Mouse (Mus musculus): ENCODE data around the gene Wnt9b.
A peak's percentile ranks its signal among the peaks of the same experiment; 100 is the strongest.
"Not testable (repeated sequence)": the region's sequence is repeated elsewhere in the genome, so short reads cannot be mapped to it uniquely, and the experiment has no call there.

Wnt9b gene

DNA sequence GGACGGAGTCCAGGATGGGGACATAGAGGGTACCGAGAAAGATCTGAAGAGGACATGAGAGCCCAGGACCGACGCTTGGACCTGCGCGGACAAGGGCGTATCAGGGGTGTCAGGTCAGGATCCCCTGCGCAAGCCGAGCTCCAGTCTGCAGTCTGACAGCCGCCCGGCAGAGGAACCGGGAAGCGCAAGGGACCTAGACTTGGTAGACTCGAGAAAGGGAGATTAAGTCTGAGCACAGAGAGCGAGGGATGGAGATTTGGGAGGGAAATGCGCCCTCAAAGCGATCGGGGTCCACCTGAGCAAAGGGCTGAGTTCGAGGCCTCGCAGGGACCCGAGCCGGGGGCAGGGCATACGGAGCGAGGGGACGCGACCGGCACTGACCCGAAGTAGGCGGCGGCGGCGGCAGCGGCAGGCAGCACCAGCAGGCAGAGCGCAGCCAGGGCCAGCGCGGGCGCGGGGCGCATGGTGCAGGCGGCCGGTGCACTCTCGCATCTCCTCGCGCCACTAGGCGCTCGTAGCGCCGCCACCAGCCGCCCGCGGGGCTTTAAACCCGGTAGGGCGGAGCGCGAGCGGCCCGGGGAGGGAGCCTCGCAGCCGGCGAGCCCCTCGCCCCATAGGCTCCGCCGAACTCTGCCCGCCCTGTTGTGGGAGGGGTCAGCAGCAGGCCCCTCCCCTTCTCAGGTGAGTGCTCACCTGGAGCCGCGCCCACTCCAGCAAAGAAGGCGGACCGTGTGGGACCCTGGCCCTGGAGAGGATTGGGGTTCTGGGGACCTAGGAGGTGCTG is at the start of gene Wnt9b:
Gene Wnt9b (minus strand): TSS at position 516 of the 784 bp plus-strand sequence.
- DNase-seq: no peak

DNA sequence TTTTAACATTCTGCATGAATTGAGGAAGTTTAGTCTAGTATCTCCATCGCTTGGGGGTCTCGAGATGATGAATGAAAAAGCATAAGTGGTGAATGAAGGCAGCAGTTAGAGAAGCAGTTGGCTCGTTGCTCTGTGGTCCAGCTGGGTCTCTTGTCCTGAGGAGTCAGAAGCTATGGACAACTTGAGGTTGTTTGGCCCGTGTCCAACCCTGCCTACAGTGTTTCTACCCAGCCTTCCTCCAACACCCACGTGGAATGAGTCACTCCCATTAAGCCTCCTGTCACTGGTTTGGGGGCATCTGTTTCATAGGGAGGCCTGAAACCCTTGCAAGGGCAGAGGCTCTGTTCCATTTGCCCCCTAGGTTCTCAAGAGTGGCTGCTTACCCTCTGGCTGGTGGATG is 40.3 kb upstream of the Wnt9b start:
- DNase-seq: no peak

GRCm38 (mm10) chr11:103780152-103780551 is 30.5 kb upstream of the Wnt9b start:
- no peak for DNase-seq

DNA sequence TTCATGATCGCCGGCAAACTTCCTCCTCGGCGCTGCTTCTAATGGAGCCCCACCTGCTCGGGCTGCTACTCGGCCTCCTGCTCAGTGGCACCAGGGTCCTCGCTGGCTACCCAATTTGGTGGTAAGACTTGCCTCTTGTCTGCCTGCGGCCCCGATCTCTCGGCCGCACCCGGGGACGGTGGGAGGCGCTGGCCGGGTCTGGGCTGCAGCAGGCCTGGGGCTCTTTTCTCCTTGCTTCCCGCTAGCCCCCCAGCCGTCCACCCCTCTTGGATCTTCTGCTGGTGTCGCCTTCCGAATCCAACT is 24.6 kb upstream of the Wnt9b start:
- no peak for DNase-seq

DNA sequence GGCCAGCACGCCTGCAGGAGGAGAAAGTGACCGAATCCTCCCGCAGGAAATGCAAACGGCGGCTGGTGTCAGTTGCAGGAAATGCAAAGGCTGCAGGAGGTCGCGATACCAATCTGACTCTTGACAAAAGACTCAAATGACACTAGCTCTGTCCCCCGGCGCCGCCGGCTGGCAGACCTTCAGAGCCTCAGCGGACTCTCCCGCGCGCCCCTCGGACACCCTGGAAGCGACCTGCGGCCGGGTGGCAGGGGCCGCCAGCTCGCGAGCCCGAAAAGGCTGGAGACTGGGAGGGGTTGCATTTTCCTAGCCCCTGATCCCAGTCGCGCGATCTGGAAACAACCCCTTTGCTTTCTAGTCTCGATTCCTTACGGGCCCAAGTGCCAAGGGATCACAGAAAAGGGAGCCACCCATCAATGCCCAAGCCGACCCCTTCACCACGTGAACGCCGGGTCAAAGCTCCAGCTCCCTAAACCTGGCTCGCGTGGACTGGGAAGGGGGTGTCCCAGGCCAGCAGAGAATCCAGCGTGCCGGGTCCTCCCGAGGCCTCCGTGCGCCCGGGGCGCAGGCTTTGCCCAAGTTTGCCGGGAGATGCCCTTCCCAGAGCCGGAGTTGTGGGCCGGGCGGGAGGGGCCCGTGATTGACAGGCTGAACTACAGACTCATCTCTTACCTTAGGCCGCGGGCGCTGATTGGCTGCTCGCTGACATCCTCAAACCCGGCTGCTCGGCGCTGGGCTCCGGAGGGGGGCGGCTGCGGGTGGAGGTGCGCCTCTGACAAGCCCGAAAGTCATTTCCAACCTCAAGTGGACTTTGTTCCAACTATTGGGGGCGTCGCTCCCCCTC is 24.0 kb upstream of the Wnt9b start, which contains the start of gene Wnt3:
Gene Wnt3 (plus strand): TSS at position 764 of the 841 bp plus-strand sequence.
- peak; percentile 49 for DNase-seq

DNA sequence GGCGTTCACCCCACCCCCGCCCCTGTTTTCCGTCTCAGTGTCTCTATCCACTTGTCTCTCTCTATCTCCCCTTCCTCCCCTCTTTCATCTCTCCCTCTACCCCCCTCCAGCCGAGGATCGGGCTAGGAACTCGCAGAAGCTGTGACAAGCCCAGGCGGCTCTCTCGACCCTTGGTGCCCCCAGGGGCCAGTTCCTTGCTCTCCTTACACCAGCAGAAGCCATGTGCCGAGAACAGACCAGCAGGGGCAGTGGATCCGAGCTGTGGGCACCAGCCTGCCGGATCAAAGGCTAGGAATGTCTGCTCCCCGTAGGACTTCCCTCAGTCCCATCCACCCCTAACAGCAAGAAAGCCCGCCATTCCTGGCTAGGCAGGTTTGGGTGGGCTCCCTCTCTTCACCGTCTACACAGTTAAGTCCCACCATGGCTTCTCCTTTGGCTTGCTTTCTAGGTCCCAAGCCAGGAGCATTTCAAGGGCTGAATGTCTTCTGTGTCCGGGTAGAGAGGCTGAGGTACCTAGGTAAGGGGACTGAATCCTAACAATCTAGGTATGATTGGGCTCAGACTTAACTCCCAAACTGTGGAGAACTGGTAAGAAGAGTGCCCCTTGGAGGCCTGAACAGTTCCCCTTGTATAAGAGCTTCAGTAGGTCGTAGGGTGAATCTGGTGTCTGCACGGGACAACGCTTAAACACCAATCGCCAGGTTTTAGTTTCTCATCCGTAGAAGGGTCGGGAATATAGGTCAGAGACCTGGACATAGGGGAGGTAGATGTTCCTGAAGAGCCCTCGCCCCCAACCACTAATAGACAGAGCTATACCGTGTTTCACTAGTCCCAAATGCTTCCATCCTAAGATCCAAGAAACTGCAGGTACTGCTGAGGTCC is 23.1 kb upstream of the Wnt9b start:
- DNase-seq: no peak

- DNase-seq: no peak
Observed at GRCm38 (mm10) chr11:103771160-103771817, 21.7 kb upstream of the Wnt9b start.

DNA sequence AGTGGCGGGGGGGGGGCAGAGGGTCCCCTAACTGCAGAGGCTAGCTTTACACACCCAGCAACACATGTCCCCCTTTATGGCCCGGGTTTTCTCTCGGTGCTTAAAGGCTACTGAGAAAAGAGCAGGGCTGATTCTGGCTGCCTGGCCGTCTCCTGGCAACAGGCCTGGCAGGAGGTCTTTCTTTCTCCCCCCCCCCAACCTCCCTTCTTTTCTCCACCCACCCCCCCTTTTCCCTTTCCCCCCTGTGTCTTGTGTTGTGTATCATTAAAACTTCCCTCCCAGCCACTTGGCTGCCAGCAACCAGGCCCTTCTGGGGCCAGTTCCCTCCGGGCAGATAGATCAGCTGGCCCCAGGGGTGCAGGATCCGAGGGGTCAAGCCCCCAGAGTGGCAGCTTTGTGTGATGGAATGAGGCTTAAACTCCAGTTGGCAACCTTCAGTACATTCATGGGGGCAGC is 16.0 kb upstream of the Wnt9b start:
- no peak for DNase-seq

GRCm38 (mm10) chr11:103764601-103765000 is 15.0 kb upstream of the Wnt9b start:
- DNase-seq: no peak

GRCm38 (mm10) chr11:103763410-103764163 is 14.0 kb upstream of the Wnt9b start:
- DNase-seq: peak; percentile 46

- DNase-seq: not testable (repeated sequence)
Observed at GRCm38 (mm10) chr11:103760891-103761290, 11.3 kb upstream of the Wnt9b start.

GRCm38 (mm10) chr11:103760101-103760500 is 10.5 kb upstream of the Wnt9b start:
- no peak for DNase-seq

DNA sequence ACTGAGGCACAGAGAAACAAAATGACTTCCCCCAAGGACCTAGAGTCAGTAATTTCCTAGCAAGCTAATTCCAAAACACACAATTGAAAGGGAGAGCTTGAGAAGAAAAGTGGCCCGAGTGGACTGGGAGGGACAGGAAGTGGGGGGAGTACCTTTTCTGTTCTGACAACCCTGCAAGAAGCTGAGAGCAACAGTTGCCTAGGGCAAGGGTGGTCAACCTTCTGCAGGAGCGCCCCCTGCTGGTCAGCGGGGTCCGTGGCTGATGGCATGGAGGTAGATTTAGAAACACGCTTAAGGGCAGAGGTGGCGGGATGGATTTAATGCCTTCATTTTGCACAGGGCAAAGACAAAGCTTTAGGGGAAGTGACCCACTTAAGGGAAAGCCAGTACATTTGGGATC is 9.1 kb upstream of the Wnt9b start:
- DNase-seq: no peak

- DNase-seq: no peak
Observed at GRCm38 (mm10) chr11:103758054-103758453, 8.4 kb upstream of the Wnt9b start.

GRCm38 (mm10) chr11:103750612-103751011 is 991 bp upstream of the Wnt9b start:
- no peak for DNase-seq

DNA sequence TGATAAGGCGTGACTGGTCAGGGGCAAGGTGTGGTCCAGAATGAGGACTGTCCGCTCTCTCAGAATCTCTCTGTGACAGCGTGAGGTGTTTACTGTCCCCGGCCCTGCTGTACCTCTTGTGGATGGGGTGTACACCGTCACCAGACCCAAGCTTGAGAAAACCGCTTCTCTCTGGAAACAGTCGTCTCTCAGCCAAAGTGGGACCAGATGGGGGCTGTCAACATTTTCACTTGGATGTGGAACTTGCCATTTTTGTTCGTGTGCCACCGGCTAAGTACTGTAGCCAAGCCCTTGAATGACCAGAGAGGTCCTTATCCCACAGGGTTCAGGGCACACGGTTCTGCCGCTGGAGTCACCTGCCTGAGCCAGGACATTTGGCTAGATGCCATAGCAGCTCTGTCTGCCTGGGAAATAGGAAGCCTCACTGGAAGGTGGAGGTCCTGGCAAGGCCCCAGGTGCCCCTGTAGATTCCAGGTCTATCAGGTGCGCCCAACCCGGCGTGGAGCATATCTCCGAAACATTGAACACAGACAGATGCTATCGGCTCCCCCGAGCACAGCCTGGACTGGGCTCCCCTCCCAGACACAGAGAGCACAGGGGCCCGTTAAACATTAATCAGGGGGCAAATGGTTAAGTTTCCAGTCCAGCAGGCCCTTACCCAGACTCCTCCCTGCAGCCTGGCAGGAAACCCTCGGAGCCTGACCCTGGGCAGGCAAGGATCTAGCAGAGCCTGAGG is 14.4 kb downstream of the Wnt9b start:
- DNase-seq: no peak

DNA sequence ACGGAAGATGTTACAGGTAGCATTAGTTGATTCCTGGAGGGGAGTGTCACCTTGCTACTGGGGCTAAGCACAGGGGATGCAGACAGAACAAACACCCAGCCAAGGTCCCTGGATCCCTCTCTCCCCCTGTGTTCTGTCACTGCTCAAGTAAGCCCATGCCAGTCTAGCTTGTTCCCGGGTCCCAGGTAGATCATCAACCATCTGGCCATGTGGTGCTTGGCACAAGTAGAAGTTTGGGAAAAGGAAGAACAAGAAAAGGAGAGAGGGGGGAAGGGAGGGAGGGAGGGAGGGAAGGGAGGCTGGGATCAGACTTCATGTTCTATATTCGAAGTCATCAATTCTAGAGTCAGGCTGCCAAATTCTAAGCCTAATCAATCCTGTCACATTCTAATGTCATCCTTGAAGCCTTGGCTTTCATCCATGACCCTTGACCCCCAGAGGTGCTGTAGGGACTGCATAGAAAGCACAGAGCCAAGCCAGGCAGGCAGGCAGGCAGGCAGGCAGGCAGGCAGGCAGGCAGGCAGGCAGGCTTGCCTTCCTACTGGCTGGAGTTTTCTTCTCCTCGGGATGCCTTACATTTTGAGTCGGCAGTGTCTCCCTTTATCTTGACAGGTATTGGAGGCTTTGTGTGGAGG is 15.1 kb downstream of the Wnt9b start:
- no peak for DNase-seq

DNA sequence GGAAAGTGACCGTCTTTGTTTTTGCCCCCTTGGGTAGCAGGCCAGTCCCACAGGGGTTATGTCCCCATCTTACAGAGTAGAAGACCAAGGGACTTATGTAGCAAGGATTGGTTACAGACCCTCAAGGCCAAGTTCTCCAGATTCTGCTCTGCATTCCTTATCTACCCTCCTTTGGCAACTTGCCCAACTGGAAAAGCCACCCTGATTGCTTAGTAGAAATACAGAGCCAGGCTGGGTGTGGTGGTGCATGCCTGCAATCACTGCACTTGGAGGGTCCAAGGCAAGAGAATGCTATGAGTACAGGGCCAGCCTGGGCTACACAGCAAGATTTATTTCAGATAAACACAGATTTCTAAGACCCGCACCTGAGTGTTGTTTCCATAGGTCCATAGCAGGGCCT is 15.7 kb downstream of the Wnt9b start:
- DNase-seq: no peak

DNA sequence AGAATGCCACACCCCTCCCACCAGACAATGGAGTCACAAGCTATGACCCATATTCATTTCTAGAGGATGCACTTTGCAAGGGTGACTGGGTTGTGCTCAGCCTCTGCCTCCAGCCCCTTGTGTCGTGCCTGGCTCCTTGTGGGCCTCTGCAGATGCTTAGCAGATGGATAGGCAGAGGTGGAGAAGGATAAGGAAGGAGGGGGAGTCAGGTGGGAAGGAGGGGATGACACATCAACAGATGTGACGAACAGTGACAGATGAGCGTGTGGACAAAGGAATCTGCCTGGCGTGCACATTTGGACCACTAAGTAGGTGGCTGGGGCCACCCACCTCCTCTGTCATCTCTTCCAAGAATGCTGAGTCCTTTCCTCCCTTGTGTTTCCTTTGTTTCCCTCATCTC is 16.6 kb downstream of the Wnt9b start:
- no peak for DNase-seq

- DNase-seq: no peak
Observed at GRCm38 (mm10) chr11:103732306-103732705, 17.3 kb downstream of the Wnt9b start.

DNA sequence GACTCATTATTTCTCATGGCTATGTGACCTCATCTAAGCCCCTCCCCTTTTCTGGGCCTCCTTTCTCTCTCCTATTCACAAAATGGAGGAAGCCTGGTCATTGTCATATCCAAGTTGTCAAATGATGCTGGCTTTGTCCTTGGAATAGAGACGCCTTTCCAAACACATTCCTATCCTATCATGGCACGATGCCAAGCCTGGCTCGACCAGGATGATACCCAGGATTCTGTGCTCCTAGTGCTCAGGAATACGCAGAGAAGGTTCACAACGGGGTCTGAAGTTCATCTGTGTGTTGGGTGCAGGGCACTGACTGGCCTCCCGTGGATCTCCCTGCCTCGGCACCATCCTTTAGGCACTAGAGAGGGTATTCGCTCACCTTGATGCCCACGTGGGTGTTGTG is 18.0 kb downstream of the Wnt9b start:
- DNase-seq: no peak

Data from cerebellum, adult 9-11 months (tissue).